Mouse (Mus musculus): Measurements from ENCODE around the gene Adat3. TPM values are rescaled to one million over a fixed set of nuclear protein-coding genes. Genes with fewer than 3 reads are reported as not detected.

Adat3 gene
- polyA plus RNA-seq, 1 experiment from 2014 or later, result 3.0 TPM

DNA sequence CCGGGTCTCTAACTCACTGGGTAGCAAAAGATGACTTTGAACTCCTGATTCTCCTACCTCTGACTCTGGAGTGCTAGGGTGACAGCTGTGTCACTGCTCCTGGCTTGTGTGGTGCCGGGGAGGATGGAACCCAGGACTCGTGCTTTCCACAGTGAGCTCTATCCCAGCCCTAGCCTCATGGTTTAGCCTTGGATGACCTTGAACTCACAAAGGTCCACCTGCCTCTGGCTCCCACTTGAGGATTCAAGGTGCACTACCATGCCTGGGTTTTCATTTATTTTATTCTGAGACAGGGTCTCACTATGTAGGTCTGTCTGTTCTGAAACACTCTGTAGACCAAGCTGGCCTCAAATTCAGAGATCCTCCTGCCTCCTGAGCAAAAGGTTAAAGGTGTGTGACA lies 11.1 kb downstream of the Adat3 start:
- 79% methylated on average over 3 of the region's 3 CpGs for WGBS
- peaks cover 49% of the 10 kb centered on the region for H3K36me3 ChIP-seq
- H3K4me3 ChIP-seq, result no peak overlapping the region
- H3K4me2 ChIP-seq, result no peak overlapping the region
- H3K9ac ChIP-seq, result no peak overlapping the region
- no peak overlapping the region for H3K27ac ChIP-seq
- H3K4me1 ChIP-seq (replicated peaks), result peaks cover 8% of the 10 kb centered on the region; the same call in 1 of the 2 replicates
- ATAC-seq (replicated peaks; ENCODE audit: insufficient number of reproducible peaks, insufficient read depth, low FRiP score, low read depth), result no peak
- H3K27me3 ChIP-seq, result no peaks in the 10 kb centered on the region
- no peaks in the 10 kb centered on the region for H3K9me3 ChIP-seq (replicated peaks)

GRCm38 (mm10) chr10:80614351-80614750 lies 11.7 kb downstream of the Adat3 start:
- H3K4me1 ChIP-seq (replicated peaks), result peaks cover 8% of the 10 kb centered on the region; the same call in 1 of the 2 replicates
- H3K27ac ChIP-seq, result no peak overlapping the region
- WGBS, result 90% methylated on average over 6 of the region's 6 CpGs
- no peak for ATAC-seq (replicated peaks; ENCODE audit: insufficient number of reproducible peaks, insufficient read depth, low FRiP score, low read depth)
- H3K36me3 ChIP-seq, result peaks cover 45% of the 10 kb centered on the region
- H3K9ac ChIP-seq, result no peak overlapping the region
- H3K4me3 ChIP-seq, result no peak overlapping the region
- no peaks in the 10 kb centered on the region for H3K9me3 ChIP-seq (replicated peaks)
- H3K27me3 ChIP-seq, result no peaks in the 10 kb centered on the region
- H3K4me2 ChIP-seq, result no peak overlapping the region

DNA sequence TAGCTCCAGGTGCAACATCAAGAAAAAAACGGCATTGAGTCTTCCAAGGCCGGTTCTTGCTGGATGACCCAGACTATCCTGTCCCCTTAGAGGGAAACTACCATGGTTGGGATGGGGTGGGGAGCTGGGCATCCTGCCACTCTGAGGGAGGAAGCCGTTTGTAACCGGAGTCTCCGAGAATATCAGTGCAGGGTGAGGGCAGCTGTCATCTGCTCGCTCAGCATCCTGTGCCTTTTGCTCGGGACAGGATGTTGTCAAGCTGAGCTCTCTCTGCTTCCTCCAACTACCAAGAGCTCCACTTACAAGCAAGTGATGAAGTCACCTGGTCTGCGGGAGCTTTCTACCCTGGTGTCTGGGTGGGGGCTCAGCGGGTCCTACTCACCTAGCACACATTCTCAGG lies 15.5 kb downstream of the Adat3 start:
- 36% methylated on average over 9 of the region's 9 CpGs for WGBS
- Histone ChIP-seq H3K4me1 (replicated peaks) (peaks cover 9% of the 10 kb centered on the region), H3K9me3 (replicated peaks) (no peaks in the 10 kb centered on the region), H3K36me3 (peaks cover 27% of the 10 kb centered on the region), H3K4me3 (no peak overlapping the region), H3K4me2 (no peak overlapping the region), H3K9ac (no peak overlapping the region), H3K27me3 (no peaks in the 10 kb centered on the region), H3K27ac (peak overlapping the region; percentile 49)
- ATAC-seq (replicated peaks; ENCODE audit: insufficient number of reproducible peaks, insufficient read depth, low FRiP score, low read depth), result no peak

DNA sequence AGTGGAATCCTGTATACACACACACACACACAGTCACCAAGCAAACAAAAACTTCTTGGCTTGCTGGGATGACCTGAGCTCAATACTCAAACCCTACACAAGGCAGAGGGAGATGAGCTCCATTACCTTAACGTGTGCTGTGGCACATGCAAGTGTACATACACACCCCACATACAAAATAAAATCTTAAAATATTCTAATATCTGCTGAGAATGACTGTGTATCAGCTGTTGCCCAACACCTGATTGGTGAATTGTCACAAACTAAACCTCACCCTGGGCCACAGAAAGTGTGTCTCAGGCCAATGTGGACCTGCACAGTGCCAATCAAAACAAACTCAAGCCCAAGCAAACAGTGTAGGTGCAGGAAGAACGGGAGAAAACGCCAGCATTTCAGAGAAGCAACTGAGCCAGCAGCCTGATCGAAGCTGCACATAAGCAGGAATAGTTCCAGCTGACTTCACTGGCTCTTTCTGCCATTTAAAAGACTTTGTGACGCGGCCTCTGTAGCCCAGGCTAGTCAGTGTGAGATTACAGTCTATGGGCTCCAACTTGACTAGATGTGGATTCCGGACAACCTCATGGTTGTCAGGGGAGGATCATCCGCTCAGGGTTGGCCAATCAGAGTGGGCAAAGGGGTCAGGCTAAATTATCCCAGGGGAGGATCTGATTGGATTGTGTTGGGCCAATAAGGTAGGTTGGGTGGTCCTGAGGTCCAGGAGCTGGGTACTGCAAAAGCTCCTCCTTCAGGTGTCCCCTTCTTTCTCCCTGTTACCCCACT lies 17.0 kb downstream of the Adat3 start:
- WGBS, result 34% methylated on average over 8 of the region's 8 CpGs
- no peak overlapping the region for H3K4me3 ChIP-seq
- H3K27me3 ChIP-seq, result no peaks in the 10 kb centered on the region
- peaks cover 24% of the 10 kb centered on the region for H3K4me1 ChIP-seq (replicated peaks)
- no peak overlapping the region for H3K27ac ChIP-seq
- H3K36me3 ChIP-seq, result peaks cover 15% of the 10 kb centered on the region
- H3K9ac ChIP-seq, result no peak overlapping the region
- H3K4me2 ChIP-seq, result no peak overlapping the region
- H3K9me3 ChIP-seq (replicated peaks), result no peaks in the 10 kb centered on the region
- no peak for ATAC-seq (replicated peaks; ENCODE audit: insufficient number of reproducible peaks, insufficient read depth, low FRiP score, low read depth)

DNA sequence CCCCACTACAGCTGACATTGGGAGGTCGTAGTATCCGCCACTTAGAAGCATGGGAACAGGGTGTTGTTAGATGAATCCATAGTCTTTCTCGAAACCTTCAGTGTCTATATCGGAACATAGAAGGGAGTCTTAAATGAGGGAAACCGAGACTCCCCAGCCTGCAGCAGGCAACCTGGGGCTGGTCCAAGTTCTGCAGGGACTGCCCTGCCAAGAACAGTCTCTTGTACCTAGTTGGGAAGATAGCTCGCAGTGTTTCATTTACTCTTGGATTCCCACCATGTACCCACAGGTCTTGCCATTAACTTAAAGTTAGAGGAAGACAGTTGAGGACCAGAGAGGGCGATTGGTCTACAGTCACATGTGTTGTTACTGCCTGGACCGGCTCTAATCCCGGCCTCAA lies 17.7 kb downstream of the Adat3 start:
- Histone ChIP-seq H3K27me3 (no peaks in the 10 kb centered on the region), H3K36me3 (peaks cover 8% of the 10 kb centered on the region), H3K4me2 (no peak overlapping the region), H3K4me3 (no peak overlapping the region), H3K4me1 (replicated peaks) (peaks cover 31% of the 10 kb centered on the region), H3K9ac (no peak overlapping the region), H3K9me3 (replicated peaks) (no peaks in the 10 kb centered on the region), H3K27ac (no peak overlapping the region)
- no peak for ATAC-seq (replicated peaks; ENCODE audit: insufficient number of reproducible peaks, insufficient read depth, low FRiP score, low read depth)
- 83% methylated on average over 9 of the region's 9 CpGs for WGBS

GRCm38 (mm10) chr10:80620796-80621689 lies 18.4 kb downstream of the Adat3 start:
- Histone ChIP-seq H3K9me3 (replicated peaks) (no peaks in the 10 kb centered on the region), H3K9ac (peak overlapping the region; percentile 53), H3K27ac (peak overlapping the region; percentile 97), H3K27me3 (no peaks in the 10 kb centered on the region), H3K4me2 (peak overlapping the region; percentile 67), H3K4me3 (peak overlapping the region; percentile 90), H3K36me3 (peaks cover under 1% of the 10 kb centered on the region), H3K4me1 (replicated peaks) (peaks cover 37% of the 10 kb centered on the region)
- ATAC-seq (replicated peaks; ENCODE audit: insufficient number of reproducible peaks, insufficient read depth, low FRiP score, low read depth), result no peak
- WGBS, result 53% methylated on average over 16 of the region's 16 CpGs

- Histone ChIP-seq H3K9ac (peak overlapping the region; percentile 53), H3K4me2 (peak overlapping the region; percentile 67), H3K27me3 (no peaks in the 10 kb centered on the region), H3K36me3 (no peaks in the 10 kb centered on the region), H3K27ac (peak overlapping the region; percentile 97), H3K4me3 (peak overlapping the region; percentile 90), H3K9me3 (replicated peaks) (no peaks in the 10 kb centered on the region), H3K4me1 (replicated peaks) (peaks cover 41% of the 10 kb centered on the region)
- ATAC-seq (replicated peaks; ENCODE audit: insufficient number of reproducible peaks, insufficient read depth, low FRiP score, low read depth), result no peak
- 3% methylated on average over 9 of the region's 9 CpGs for WGBS
These were observed 18.9 kb downstream of the Adat3 start for GRCm38 (mm10) chr10:80621690-80621939.

GRCm38 (mm10) chr10:80621940-80622660 lies 19.4 kb downstream of the Adat3 start:
- peaks cover 44% of the 10 kb centered on the region for H3K4me1 ChIP-seq (replicated peaks)
- H3K27ac ChIP-seq, result peak overlapping the region; percentile 97
- no peaks in the 10 kb centered on the region for H3K36me3 ChIP-seq
- peak overlapping the region; percentile 53 for H3K9ac ChIP-seq
- H3K4me3 ChIP-seq, result peak overlapping the region; percentile 90
- WGBS, result under 1% methylated on average over 64 of the region's 64 CpGs
- peak overlapping the region; percentile 67 for H3K4me2 ChIP-seq
- no peaks in the 10 kb centered on the region for H3K9me3 ChIP-seq (replicated peaks)
- peak; percentile 97 for ATAC-seq (replicated peaks; ENCODE audit: insufficient number of reproducible peaks, insufficient read depth, low FRiP score, low read depth)
- no peaks in the 10 kb centered on the region for H3K27me3 ChIP-seq

DNA sequence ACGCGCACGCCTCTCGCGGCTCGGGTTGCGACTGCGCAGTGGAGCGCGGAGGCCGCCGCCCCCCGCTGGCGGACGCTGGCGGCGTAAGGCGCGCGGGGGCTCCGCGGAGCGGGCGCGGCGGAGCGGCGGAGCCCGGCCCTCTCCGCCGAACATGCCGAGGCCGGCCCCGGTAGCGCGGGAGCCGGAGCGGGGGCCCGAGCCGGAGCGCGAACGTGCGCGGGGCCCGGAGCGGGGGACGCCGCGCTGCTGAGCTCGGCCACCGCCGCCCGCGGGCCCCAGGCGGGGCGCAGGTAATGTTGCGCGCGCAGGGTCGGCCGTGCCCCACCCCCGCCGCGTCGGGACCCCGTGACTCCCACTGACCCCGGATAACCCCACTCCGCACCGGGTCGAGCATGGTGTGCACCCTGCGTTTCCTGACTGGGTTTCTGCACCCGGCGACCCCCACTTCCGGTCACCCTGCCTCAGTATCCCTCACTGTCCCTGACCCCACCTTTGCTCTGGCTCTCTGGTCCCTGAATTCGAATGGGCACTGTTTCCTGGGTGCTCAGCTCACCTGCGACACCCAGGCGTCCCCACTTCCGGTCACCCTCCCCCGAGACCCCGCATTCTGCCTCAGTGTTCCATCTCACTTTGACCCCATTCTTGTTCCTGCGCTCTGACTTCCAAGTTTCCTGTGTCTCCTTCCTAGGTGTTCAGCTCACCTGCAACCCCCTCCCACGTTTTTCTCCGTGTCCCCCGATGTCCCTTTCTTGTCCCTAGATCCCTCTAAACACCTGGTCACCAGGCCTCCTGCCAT lies 20.2 kb downstream of the Adat3 start, which contains the start of gene Csnk1g2:
Csnk1g2 (plus strand) TSS at position 178 of the 796 bp plus-strand sequence.
- Histone ChIP-seq H3K27me3 (no peaks in the 10 kb centered on the region), H3K4me2 (peak within 1 kb of the TSS; percentile 78), H3K4me1 (replicated peaks) (peaks cover 52% of the 10 kb centered on the region), H3K36me3 (no peaks in the 10 kb centered on the region), H3K9me3 (replicated peaks) (no peaks in the 10 kb centered on the region), H3K9ac (peak within 1 kb of the TSS; percentile 94), H3K4me3 (peak within 1 kb of the TSS; percentile 90), H3K27ac (peak within 1 kb of the TSS; percentile 97)
- WGBS, result under 1% methylated on average over 66 of the region's 85 CpGs
- ATAC-seq (replicated peaks; ENCODE audit: insufficient number of reproducible peaks, insufficient read depth, low FRiP score, low read depth), result peak; percentile 1; the same call in 1 of the 2 replicates

- peak overlapping the region; percentile 97 for H3K27ac ChIP-seq
- no peaks in the 10 kb centered on the region for H3K9me3 ChIP-seq (replicated peaks)
- no peak for ATAC-seq (replicated peaks; ENCODE audit: insufficient number of reproducible peaks, insufficient read depth, low FRiP score, low read depth)
- H3K36me3 ChIP-seq, result no peaks in the 10 kb centered on the region
- H3K27me3 ChIP-seq, result no peaks in the 10 kb centered on the region
- peak overlapping the region; percentile 78 for H3K4me2 ChIP-seq
- peak overlapping the region; percentile 94 for H3K9ac ChIP-seq
- peaks cover 52% of the 10 kb centered on the region for H3K4me1 ChIP-seq (replicated peaks)
- H3K4me3 ChIP-seq, result peak overlapping the region; percentile 90
- 12% methylated on average over 15 of the region's 15 CpGs for WGBS
These were observed 20.9 kb downstream of the Adat3 start for GRCm38 (mm10) chr10:80623457-80624191.
